Mouse (Mus musculus) mouse embryonic stem cell (cell line): Measurements from ENCODE around the gene Lcp1.
"Not testable (repeated sequence)": the region's sequence is repeated elsewhere in the genome, so short reads cannot be mapped to it uniquely, and the experiment has no call there.

Experiments
- in situ Hi-C, 2 experiments: fragments of 300-500 bp; cut with MboI; formaldehyde crosslinking; loops; 1 replicate in 1 of 2; 3 replicates in 1 of 2; pipeline ENCODE4 v1.14.3; 2019 to 2020; ENCODE audit warnings: low sequenced_read_pairs in 2 of 2, low pct_unique_long_range_greater_than_20kb in 1 of 2, mixed read lengths in 1 of 2; ENCODE audit not compliant: unreplicated experiment in 1 of 2

The Lcp1 gene

GRCm38 (mm10) chr14:75130501-75131318 lies at the start of gene Lcp1, which contains the start of gene Lrrc63:
Gene Lcp1, plus strand, starts transcription at chr14:75131101.
Gene Lrrc63, minus strand, starts transcription at chr14:75130881.
- in situ Hi-C loops, result no loop called here

- in situ Hi-C loops, result no loop called here
Observed at GRCm38 (mm10) chr14:75102956-75103355, 27.9 kb upstream of the Lcp1 start.

GRCm38 (mm10) chr14:75121658-75122057 lies 9.2 kb upstream of the Lcp1 start:
- in situ Hi-C loops, result no loop called here

GRCm38 (mm10) chr14:75131324-75131935 lies 529 bp downstream of the Lcp1 start:
- in situ Hi-C loops, result no loop called here

- in situ Hi-C loops, result no loop called here
Observed at GRCm38 (mm10) chr14:75136119-75136966, 5.4 kb downstream of the Lcp1 start.

GRCm38 (mm10) chr14:75138503-75138902 lies 7.6 kb downstream of the Lcp1 start:
- in situ Hi-C loops, result no loop called here

GRCm38 (mm10) chr14:75139225-75139624 lies 8.3 kb downstream of the Lcp1 start:
- in situ Hi-C loops, result no loop called here

- in situ Hi-C loops, result not testable (repeated sequence)
Observed at GRCm38 (mm10) chr14:75147706-75148105, 16.8 kb downstream of the Lcp1 start.

- in situ Hi-C loops, result no loop called here
Observed at GRCm38 (mm10) chr14:75148229-75148628, 17.3 kb downstream of the Lcp1 start.

- in situ Hi-C loops, result no loop called here
Observed at GRCm38 (mm10) chr14:75150653-75151052, 19.8 kb downstream of the Lcp1 start.

GRCm38 (mm10) chr14:75151146-75151545 lies 20.2 kb downstream of the Lcp1 start:
- in situ Hi-C loops, result no loop called here

- in situ Hi-C loops, result no loop called here
Observed at GRCm38 (mm10) chr14:75154481-75154880, 23.6 kb downstream of the Lcp1 start.

- in situ Hi-C loops, result no loop called here
Observed at GRCm38 (mm10) chr14:75159375-75159774, 28.5 kb downstream of the Lcp1 start.

- in situ Hi-C loops, result no loop called here
Observed at GRCm38 (mm10) chr14:75163866-75164265, 33.0 kb downstream of the Lcp1 start.

- in situ Hi-C loops, result no loop called here
Observed at GRCm38 (mm10) chr14:75164345-75164744, 33.4 kb downstream of the Lcp1 start.

- in situ Hi-C loops, result no loop called here
Observed at GRCm38 (mm10) chr14:75165574-75166131, 34.8 kb downstream of the Lcp1 start.

- in situ Hi-C loops, result no loop called here
Observed at GRCm38 (mm10) chr14:75168501-75168900, 37.6 kb downstream of the Lcp1 start.

GRCm38 (mm10) chr14:75170546-75170945 lies 39.6 kb downstream of the Lcp1 start:
- in situ Hi-C loops, result no loop called here

GRCm38 (mm10) chr14:75174296-75174695 lies 43.4 kb downstream of the Lcp1 start:
- in situ Hi-C loops, result no loop called here
